Mouse (Mus musculus) T-cell, adult 2 months (primary cell): ENCODE data around the gene Tgm7.

Experiments used
- DNase-seq: peaks from one replicate; pipeline ENCODE4 v3.0.0; 2022; ENCODE audit warnings: low spot score

Tgm7 gene

DNA sequence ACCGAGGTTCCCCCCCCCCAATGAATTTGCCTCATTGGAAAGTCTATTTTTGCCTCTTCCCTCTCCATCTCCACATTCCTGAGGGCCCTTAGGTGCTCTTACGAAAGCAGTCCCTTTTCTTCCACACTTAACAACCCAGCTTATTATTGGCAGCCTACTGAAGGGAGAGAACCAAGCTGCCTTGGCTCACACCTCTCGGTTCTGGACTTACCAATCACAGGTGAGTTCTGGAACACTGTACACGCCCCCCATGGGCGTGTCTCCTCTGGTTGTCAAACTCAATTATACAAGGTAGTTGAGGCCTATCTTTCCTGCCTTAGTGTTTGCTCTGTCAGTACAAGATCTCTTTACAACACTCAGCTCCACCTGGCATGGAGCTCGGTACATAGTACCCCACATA, 37.7 kb downstream of the Tgm7 start:
- DNase-seq, result no peak

DNA sequence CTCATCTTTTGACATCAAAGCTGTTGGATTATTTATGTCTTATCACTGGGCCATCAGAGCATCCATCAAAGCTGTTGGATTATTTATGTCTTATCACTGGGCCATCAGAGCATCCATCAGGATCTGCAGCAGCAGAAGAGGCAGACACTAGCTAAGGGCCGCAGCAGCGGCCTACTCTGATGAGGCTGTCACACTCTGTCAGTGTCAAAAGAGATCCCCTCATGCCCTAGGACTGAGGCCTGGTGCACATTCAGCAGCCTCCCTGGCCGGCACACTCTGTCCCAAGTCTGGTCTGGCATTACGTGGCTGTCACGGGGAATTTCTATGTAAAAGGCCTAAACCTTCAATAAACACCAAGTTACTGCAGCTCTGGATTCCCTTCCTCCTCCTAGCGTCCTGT, 40.1 kb downstream of the Tgm7 start:
- no peak for DNase-seq

DNA sequence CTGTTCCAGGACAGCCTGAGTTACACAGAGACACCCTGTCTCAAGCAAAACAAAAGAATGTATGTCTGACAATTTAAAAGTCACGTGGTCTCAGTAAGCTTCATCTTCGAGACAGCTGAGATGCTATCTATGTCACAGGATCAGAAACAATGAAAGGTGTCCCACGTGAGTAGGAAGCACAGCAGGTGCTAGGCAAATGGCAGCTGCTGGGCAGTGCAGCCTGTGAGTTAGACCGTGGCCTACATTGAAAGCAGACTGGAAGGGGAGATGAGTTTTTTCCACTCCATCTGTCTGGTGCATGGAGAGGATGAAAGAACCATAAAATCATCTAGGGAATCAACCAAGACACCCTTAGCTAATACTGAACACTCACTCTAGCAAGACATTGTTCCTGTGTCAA, 42.5 kb downstream of the Tgm7 start:
- no peak for DNase-seq

DNA sequence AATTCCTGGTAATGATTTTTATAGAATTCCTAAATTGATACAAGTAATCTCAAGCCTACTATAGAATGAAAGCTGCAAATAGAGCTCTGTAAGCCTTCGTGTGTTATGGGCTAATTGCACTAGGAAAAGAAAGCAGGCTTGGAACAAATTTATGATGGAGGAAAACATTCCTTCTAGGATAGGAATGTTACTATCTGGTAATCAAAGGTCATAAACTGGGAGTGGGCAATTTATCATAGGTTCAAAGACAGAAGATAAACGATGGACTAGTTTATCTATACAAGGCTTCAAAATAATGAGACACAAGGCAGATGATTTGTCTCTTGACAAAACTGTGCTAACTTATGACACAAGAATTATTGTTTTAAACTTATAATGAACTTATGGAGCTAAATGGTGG, 48.3 kb downstream of the Tgm7 start:
- DNase-seq, result no peak

DNA sequence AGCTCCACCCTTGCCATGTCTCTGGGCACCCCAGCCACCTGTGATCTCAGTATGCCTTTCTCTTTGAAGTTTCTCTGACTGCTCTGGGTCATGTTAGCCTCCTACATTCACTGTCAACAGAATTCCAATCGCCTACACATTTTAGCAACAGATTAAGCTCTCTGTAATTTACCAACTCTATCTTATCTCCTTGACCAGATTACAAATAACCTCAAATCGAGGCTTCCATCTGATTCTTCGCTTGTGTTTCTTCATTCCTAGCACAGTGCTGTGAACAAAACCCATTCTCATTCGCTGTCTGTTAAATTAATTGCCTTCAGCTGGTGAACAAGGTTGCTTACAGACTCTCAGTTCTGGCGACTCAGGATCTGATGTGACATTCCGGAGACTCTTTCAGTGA, 51.6 kb downstream of the Tgm7 start:
- DNase-seq, result no peak

DNA sequence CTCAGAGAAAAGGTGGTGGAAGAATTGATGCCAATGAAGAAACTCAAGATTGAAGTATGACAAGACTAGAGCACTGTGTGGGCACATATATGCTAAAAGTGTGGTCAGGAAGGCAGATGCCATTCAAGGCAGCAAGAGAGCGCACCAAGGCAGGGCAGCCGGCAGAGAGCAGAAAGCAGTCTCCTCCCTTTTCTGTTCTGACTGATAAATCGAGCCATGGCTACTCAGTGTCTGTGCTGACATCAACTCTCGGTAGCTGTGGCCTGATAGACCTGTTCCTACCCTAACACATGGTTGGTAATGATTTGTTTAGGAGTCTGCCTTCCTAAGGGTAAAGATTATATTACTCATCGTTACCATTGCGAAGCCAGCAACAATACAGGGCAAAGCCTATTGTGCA, 53.7 kb downstream of the Tgm7 start:
- no peak for DNase-seq

DNA sequence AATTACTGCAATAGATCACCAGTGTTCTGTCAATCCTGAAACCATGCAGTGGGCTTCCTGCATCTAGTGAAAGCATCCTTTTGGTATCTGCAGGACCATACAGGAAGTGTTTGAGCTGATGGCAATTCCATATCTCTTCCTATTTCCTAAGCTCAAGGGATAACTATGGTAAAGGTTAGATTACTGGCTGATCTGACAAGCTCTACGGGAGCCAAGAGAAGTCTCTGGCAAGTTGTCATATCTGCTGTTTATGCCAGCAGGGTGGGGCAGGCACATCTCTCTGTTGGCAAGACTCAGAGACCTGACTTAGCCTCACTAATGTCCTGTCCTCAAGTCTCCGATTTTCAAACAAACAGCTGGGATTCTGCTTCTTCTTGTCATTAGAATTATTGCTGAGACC, 55.5 kb downstream of the Tgm7 start:
- DNase-seq, result no peak

DNA sequence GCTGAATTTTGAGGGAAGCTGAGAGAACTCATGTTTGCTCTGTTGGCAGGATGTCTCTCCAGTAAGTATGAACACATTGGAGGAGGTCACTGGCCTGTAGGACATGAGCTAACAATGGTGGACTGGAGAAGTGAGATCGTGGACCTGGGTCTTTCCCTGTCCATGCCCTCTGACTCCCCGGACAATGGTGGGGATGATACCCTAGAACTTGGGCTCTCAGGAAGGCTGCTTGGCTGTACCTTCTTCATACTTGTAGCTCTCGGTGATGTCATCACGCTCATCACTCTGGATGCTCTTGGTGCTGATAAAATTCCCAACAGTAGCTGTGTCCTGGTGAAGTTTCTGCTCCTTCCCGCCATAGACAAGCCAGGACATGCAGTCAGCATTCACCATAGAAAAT, 57.4 kb downstream of the Tgm7 start:
- no peak for DNase-seq

DNA sequence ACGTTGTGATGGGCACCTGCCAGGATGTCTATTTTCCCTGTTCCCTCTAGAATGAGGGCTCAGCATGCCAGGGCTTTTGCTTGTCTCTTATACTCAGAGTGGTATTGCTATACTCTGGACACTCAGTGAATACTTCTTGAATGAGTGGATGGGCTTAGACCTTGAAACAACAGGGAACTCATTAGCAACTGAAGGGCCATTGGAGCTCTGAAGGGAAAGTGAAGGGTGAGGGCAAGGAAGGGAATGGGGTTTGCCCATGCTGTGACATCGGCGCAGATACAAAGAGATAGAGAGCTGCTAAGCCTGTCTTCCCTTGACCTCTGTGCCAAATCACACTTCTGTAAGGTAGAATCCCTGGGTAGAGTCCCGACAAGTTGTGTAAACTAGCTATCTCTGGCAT, 63.9 kb downstream of the Tgm7 start:
- DNase-seq, result no peak
